Mouse (Mus musculus): ENCODE measurements around the gene Mpzl1. TPM values are rescaled to one million over a fixed set of nuclear protein-coding genes. Genes with fewer than 3 reads are reported as not detected.

The Mpzl1 gene
- total RNA-seq, 2 experiments from 2014 or later: 34.6 to 46.9 TPM

- DNase-seq: no peak
Measured at GRCm38 (mm10) chr1:165655482-165655881, 21.1 kb upstream of the Mpzl1 start.

GRCm38 (mm10) chr1:165655022-165655421 is 20.7 kb upstream of the Mpzl1 start:
- peak; percentile 44 for DNase-seq

GRCm38 (mm10) chr1:165653126-165653885 is 19.0 kb upstream of the Mpzl1 start:
- no peak for DNase-seq

- DNase-seq: no peak
Measured at GRCm38 (mm10) chr1:165652507-165652906, 18.2 kb upstream of the Mpzl1 start.

GRCm38 (mm10) chr1:165651158-165651557 is 16.8 kb upstream of the Mpzl1 start:
- DNase-seq: no peak

- DNase-seq: no peak
Measured at GRCm38 (mm10) chr1:165645102-165645501, 10.8 kb upstream of the Mpzl1 start.

- DNase-seq: no peak
Measured at GRCm38 (mm10) chr1:165643735-165644134, 9.4 kb upstream of the Mpzl1 start.

GRCm38 (mm10) chr1:165642780-165643311 is 8.5 kb upstream of the Mpzl1 start:
- peak; percentile 47 for DNase-seq

GRCm38 (mm10) chr1:165641786-165642771 is 7.7 kb upstream of the Mpzl1 start:
- peak; percentile 93 for DNase-seq

GRCm38 (mm10) chr1:165641271-165641771 is 7.0 kb upstream of the Mpzl1 start:
- peak; percentile 66 for DNase-seq

GRCm38 (mm10) chr1:165636289-165636688 is 2.0 kb upstream of the Mpzl1 start:
- DNase-seq: no peak

- no peak for DNase-seq
Measured at GRCm38 (mm10) chr1:165635055-165635897, 938 bp upstream of the Mpzl1 start.

GRCm38 (mm10) chr1:165633345-165633744 is 993 bp downstream of the Mpzl1 start:
- no peak for DNase-seq

- no peak for DNase-seq
Measured at GRCm38 (mm10) chr1:165631136-165631535, 3.2 kb downstream of the Mpzl1 start.

GRCm38 (mm10) chr1:165629975-165630374 is 4.4 kb downstream of the Mpzl1 start:
- DNase-seq: no peak

GRCm38 (mm10) chr1:165628603-165629002 is 5.7 kb downstream of the Mpzl1 start:
- DNase-seq: no peak

- DNase-seq: no peak
Measured at GRCm38 (mm10) chr1:165625896-165626295, 8.4 kb downstream of the Mpzl1 start.

GRCm38 (mm10) chr1:165625058-165625457 is 9.3 kb downstream of the Mpzl1 start:
- no peak for DNase-seq

- DNase-seq: peak; percentile 70
Measured at GRCm38 (mm10) chr1:165618201-165618624, 16.1 kb downstream of the Mpzl1 start.

- no peak for DNase-seq
Measured at GRCm38 (mm10) chr1:165617166-165617891, 17.0 kb downstream of the Mpzl1 start.

- no peak for DNase-seq
Measured at GRCm38 (mm10) chr1:165616652-165617051, 17.7 kb downstream of the Mpzl1 start.
